Mouse (Mus musculus) left cerebral cortex, postnatal 14 days (tissue): Measurements from ENCODE around the gene 2310030G06Rik. TPM values are rescaled to one million over a fixed set of nuclear protein-coding genes. Genes with fewer than 3 reads are reported as not detected.

Source experiments
- DNase-seq, 2 experiments: peaks; one replicate each; pipeline ENCODE4 v3.0.0; 2021 to 2022; ENCODE audit warnings: low spot score in 2 of 2, mixed read lengths in 1 of 2
- intact Hi-C: fragments of 180-260 bp; cut with DNase I; formaldehyde crosslinking; loops from one replicate; pipeline ENCODE4 v1.15.1; 2025
- total RNA-seq, 2 experiments: library from RNA; stranded (reverse); gene quantifications; 2 replicates each; pipeline ENCODE4 v1.2.3; 2021

The 2310030G06Rik gene
- total RNA-seq, 2 experiments from 2014 or later, result 2.0 to 3.1 TPM

GRCm38 (mm10) chr9:50750706-50751105 lies 4.4 kb upstream of the 2310030G06Rik start:
- intact Hi-C loops, result loop anchor here (5.0 kb wide), 1 partner anchor 53 kb away; no protein-coding TSS in a partner anchor
- no peak for DNase-seq

GRCm38 (mm10) chr9:50745806-50746205 lies 530 bp downstream of the 2310030G06Rik start:
- DNase-seq, result no peak
- intact Hi-C loops, result no loop called here

GRCm38 (mm10) chr9:50742744-50743143 lies 3.6 kb downstream of the 2310030G06Rik start:
- intact Hi-C loops, result no loop called here
- DNase-seq, result no peak

- intact Hi-C loops, result no loop called here
- DNase-seq, result no peak
Observed at GRCm38 (mm10) chr9:50742261-50742660, 4.1 kb downstream of the 2310030G06Rik start.

DNA sequence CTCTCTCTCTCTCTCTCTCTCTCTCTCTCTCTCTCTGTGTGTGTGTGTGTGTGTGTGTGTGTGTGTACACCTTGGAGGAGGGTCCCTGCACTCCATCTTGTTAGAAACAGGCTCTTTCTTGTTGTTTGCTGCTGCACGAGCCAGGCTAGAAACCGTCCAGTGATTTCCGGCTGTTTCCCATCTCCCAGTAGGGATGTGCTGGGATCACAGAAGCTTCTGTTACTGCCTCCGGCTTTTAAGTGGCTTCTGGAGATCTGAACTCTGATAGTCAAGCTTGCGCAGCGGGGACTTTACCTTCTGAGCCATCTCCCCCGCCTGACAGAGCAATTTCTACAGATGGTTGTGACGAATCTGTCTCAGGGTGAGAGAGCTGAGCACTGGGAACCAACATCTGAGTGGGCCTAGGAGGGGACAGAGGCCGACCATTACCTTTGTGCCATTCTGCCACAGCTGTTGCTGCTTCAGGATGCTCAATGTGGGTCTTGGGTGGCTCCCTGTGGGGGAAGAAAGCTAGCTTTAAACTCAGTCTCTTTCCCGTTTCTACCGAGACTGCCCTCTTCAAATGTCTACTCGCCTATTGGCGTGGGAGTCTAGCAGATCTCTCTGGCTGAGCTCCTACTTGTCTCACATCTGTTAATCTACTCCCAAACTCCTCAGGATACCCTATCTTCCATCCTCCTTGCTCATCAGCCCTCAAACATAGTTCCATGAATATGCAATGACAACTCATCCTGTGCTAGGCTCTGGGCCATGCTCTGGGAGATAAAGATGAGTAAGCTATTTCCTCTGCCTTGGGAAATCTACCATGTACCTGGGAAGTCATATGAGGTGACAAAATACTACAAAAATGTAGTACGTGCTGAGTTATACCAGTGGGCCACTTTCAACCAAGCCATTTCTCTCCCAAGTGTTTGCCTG lies 5.2 kb downstream of the 2310030G06Rik start:
- DNase-seq, result no peak

GRCm38 (mm10) chr9:50738914-50739870 lies 7.1 kb downstream of the 2310030G06Rik start, which contains the start of gene Dixdc1:
Gene Dixdc1 (minus strand): TSS chr9:50739517.
- peak; percentile 90 to 93 for DNase-seq
- intact Hi-C loops, result no loop called here

More for the DNA sequence above, 5.2 kb downstream of the 2310030G06Rik start:
- intact Hi-C loops, result no loop called here

DNA sequence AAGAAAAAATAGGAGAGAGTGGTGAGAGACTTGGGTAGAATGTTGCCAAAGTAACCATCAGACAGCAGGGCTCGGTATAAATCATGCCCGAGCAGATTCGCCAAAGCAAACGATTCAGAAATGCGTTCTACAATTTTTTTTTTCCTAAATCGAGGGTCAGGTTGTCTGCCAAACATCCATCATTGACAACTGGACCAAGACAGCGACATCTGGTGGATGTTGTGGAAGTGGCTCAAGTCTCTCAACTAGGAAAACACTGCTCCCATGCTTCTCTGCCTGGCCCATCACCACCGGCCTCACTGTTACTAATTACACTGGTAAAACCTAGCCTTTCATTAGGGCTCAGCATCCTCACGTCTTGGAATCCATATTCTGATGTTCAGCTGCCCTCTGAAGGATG lies 11.3 kb downstream of the 2310030G06Rik start:
- intact Hi-C loops, result loop anchor here (5.0 kb wide), 1 partner anchor 38 kb away; no protein-coding TSS in a partner anchor
- DNase-seq, result peak in 1 of 2 experiments; percentile 61

- DNase-seq, result no peak
- intact Hi-C loops, result loop anchor here (5.0 kb wide), 1 partner anchor 35 kb away; no protein-coding TSS in a partner anchor
Observed at GRCm38 (mm10) chr9:50732560-50732959, 13.8 kb downstream of the 2310030G06Rik start.

DNA sequence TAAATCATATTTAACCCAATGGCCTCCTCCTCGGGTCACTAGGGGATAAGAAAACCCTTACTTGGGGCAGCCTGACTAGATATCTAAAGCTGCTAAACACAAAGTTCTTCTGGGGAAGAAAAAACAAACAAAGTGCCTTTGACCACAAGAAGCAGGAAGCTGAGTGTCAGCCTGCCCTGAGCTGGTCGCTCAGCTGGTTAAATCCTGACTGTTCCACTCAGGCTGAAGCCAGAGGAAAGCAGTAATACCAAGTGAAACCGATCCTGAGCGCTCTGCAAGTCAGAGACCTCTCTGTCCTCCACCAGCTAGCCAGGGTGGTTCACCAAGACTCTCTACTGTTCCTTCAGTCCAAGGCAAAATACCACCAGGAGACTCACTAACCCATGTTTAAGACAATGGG lies 16.7 kb downstream of the 2310030G06Rik start:
- intact Hi-C loops, result no loop called here
- DNase-seq, result no peak

DNA sequence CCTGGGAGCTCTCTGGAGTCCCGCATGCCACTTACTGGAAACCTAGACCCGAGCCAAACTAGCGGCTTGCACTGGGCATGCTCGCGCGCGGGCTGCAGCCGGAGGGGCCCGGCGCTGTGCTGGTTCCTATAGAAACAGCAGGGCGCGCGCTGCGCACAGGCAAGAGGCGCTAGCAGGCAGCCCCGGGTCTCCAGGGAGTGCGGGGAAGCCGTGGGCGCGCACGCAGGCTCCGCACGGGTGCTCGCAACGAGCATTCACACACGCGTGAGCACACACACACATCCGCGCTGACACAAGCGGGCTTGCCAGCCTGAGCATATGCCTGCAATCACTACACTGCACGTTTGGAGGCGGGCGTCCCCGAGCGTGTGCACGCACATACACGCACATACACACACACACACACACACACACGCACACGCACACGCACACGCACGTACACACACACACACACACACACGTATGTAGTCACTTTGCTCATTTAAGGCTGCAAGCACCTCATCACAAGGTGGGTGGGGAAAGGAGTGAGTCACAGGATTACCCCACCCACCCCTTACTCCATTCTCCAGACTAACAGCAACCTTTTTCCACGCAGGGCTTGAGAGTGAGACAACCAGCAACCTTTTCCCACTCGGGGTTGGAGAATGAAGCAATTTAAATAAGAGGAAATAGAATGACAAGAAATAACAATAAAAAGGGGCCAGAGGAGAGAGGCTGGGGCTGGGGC lies 18.2 kb downstream of the 2310030G06Rik start:
- DNase-seq, result peak; percentile 91 to 96
- intact Hi-C loops, result no loop called here

- peak; percentile 72 to 73 for DNase-seq
- intact Hi-C loops, result no loop called here
Observed at GRCm38 (mm10) chr9:50727171-50727924, 19.0 kb downstream of the 2310030G06Rik start.

GRCm38 (mm10) chr9:50725921-50726590 lies 20.3 kb downstream of the 2310030G06Rik start:
- intact Hi-C loops, result no loop called here
- DNase-seq, result no peak

GRCm38 (mm10) chr9:50724661-50725330 lies 21.5 kb downstream of the 2310030G06Rik start:
- intact Hi-C loops, result no loop called here
- DNase-seq, result no peak

DNA sequence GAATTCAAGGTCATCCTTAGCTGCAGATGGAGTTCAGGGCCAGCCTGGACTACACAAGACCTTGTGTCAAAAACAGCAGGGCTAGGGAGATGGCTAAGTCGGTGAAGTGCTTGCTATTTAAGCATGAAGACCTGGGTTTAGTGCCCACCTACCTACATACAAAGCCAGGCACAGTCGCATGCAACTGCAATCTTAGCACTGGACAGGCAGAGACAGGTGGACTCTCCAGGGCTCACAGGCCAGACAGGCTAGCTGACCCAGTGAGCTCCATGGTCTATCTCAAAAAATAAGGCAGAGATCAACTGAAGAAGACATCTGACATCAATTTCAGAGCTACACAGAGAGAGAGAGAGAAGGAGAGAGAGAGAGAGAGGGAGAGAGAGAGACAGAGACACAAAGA lies 22.2 kb downstream of the 2310030G06Rik start:
- intact Hi-C loops, result no loop called here

GRCm38 (mm10) chr9:50723406-50723805 lies 22.9 kb downstream of the 2310030G06Rik start:
- intact Hi-C loops, result no loop called here
- DNase-seq, result peak; percentile 58 to 78

More for the DNA sequence above, 22.2 kb downstream of the 2310030G06Rik start:
- no peak for DNase-seq

GRCm38 (mm10) chr9:50722451-50722911 lies 23.9 kb downstream of the 2310030G06Rik start:
- DNase-seq, result no peak
- intact Hi-C loops, result no loop called here

DNA sequence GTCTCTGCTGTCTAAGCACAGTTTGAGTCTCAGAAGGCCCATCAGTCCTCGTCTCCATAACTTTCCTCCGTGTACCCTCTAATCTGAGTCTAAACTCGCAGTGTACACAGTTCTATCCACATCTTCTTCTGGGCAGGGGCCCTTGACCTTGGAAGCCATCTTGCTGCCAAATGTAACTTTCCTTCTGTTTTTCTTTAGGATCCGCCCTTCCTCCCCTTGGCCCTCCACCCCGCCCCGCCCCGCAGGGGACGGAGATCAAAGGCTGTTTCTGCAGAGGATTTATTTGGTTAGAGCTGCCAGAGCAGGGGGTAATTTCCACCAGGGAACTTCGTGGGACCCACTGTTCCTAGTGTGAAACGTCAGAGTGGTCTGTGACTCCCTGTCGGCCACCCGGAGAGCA lies 25.3 kb downstream of the 2310030G06Rik start:
- intact Hi-C loops, result no loop called here
- no peak for DNase-seq
